Mouse (Mus musculus) right cerebral cortex, postnatal 10 days (tissue): ENCODE data around the gene Coq5.

Source experiments
- DNase-seq, 2 experiments: peaks; one replicate each; pipeline ENCODE4 v3.0.0; 2021; ENCODE audit warnings: low spot score in 2 of 2

Gene Coq5

GRCm38 (mm10) chr5:115266787-115267468, 12.5 kb upstream of the Coq5 start:
- DNase-seq = no peak

GRCm38 (mm10) chr5:115267469-115268045, 11.9 kb upstream of the Coq5 start:
- DNase-seq = no peak

GRCm38 (mm10) chr5:115268266-115268665, 11.2 kb upstream of the Coq5 start:
- no peak for DNase-seq

- DNase-seq = no peak
Measured at GRCm38 (mm10) chr5:115269969-115270368, 9.5 kb upstream of the Coq5 start.

- DNase-seq = peak; percentile 49 to 57
Measured at GRCm38 (mm10) chr5:115271931-115272811, 7.3 kb upstream of the Coq5 start.

- peak; percentile 98 for DNase-seq
Measured at GRCm38 (mm10) chr5:115272812-115273548, 6.5 kb upstream of the Coq5 start, which contains the start of gene Rnf10. Gene Rnf10 (minus strand): TSS chr5:115272898.

GRCm38 (mm10) chr5:115273549-115274135, 5.8 kb upstream of the Coq5 start:
- DNase-seq = no peak

- no peak for DNase-seq
Measured at GRCm38 (mm10) chr5:115274353-115274752, 5.1 kb upstream of the Coq5 start.

- no peak for DNase-seq
Measured at GRCm38 (mm10) chr5:115274771-115275170, 4.7 kb upstream of the Coq5 start.

GRCm38 (mm10) chr5:115275998-115276397, 3.5 kb upstream of the Coq5 start:
- no peak for DNase-seq

GRCm38 (mm10) chr5:115278053-115278452, 1.4 kb upstream of the Coq5 start:
- no peak for DNase-seq

- no peak for DNase-seq
Measured at GRCm38 (mm10) chr5:115278785-115279184, 681 bp upstream of the Coq5 start.

GRCm38 (mm10) chr5:115280050-115280687, 703 bp downstream of the Coq5 start:
- peak; percentile 42 to 55 for DNase-seq

- DNase-seq = no peak
Measured at GRCm38 (mm10) chr5:115284735-115285134, 5.3 kb downstream of the Coq5 start.

GRCm38 (mm10) chr5:115294173-115294572, 14.7 kb downstream of the Coq5 start:
- no peak for DNase-seq

- DNase-seq = no peak
Measured at GRCm38 (mm10) chr5:115296347-115296746, 16.9 kb downstream of the Coq5 start.

GRCm38 (mm10) chr5:115300035-115300744, 20.7 kb downstream of the Coq5 start:
- DNase-seq = peak; percentile 86

GRCm38 (mm10) chr5:115300792-115301614, 21.5 kb downstream of the Coq5 start, which contains the start of gene Dynll1:
Gene Dynll1 (minus strand): TSS chr5:115300999.
- DNase-seq = peak; percentile 99

GRCm38 (mm10) chr5:115301615-115302014, 22.1 kb downstream of the Coq5 start:
- no peak for DNase-seq
